Mouse (Mus musculus): ENCODE data around the gene Ell.

The Ell gene

GRCm38 (mm10) chr8:70506328-70507026, 32.8 kb upstream of the Ell start, which contains the start of gene Rex1bd:
Gene Rex1bd, minus strand, starts transcription at chr8:70506752.
- in situ Hi-C loops (cut with MboI, MseI), result loop anchor here (25.0 kb wide), 1 partner anchor 1156 kb away; the partner anchor contains the start of gene Unc13a

- in situ Hi-C loops (cut with MboI, MseI), result loop anchor here (25.0 kb wide), 1 partner anchor 1155 kb away; the partner anchor contains the start of gene Unc13a
Observed at GRCm38 (mm10) chr8:70507027-70507393, 32.2 kb upstream of the Ell start.

GRCm38 (mm10) chr8:70509281-70509952, 29.8 kb upstream of the Ell start:
- in situ Hi-C loops (cut with MboI, MseI), result loop anchor here (25.0 kb wide), 1 partner anchor 1153 kb away; the partner anchor contains the start of gene Unc13a

GRCm38 (mm10) chr8:70510228-70510915, 28.9 kb upstream of the Ell start, which contains the start of gene Uba52:
Gene Uba52, minus strand, starts transcription at chr8:70510801.
- in situ Hi-C loops (cut with MboI, MseI), result loop anchor here (25.0 kb wide), 1 partner anchor 1152 kb away; the partner anchor contains the start of gene Unc13a

GRCm38 (mm10) chr8:70511174-70511573, 28.1 kb upstream of the Ell start:
- in situ Hi-C loops (cut with MboI, MseI), result loop anchor here (25.0 kb wide), 1 partner anchor 1151 kb away; the partner anchor contains the start of gene Unc13a

- in situ Hi-C loops (cut with MboI, MseI), result loop anchor here (25.0 kb wide), 1 partner anchor 1151 kb away; the partner anchor contains the start of gene Unc13a
Observed at GRCm38 (mm10) chr8:70511770-70512169, 27.5 kb upstream of the Ell start.

- in situ Hi-C loops (cut with MboI, MseI), result loop anchor here (25.0 kb wide), 1 partner anchor 1150 kb away; the partner anchor contains the start of gene Unc13a
Observed at GRCm38 (mm10) chr8:70512253-70512903, 26.9 kb upstream of the Ell start.

GRCm38 (mm10) chr8:70513441-70513840, 25.8 kb upstream of the Ell start:
- in situ Hi-C loops (cut with MboI, MseI), result loop anchor here (25.0 kb wide), 1 partner anchor 1149 kb away; the partner anchor contains the start of gene Unc13a

- in situ Hi-C loops (cut with MboI, MseI), result loop anchor here (25.0 kb wide), 1 partner anchor 1144 kb away; the partner anchor contains the start of gene Unc13a
Observed at GRCm38 (mm10) chr8:70517940-70518643, 21.2 kb upstream of the Ell start.

- in situ Hi-C loops (cut with MboI, MseI), result loop anchor here (25.0 kb wide), 1 partner anchor 1143 kb away; the partner anchor contains the start of gene Unc13a
Observed at GRCm38 (mm10) chr8:70519043-70519442, 20.2 kb upstream of the Ell start.

- in situ Hi-C loops (cut with MboI, MseI), result loop anchor here (25.0 kb wide), 1 partner anchor 1143 kb away; the partner anchor contains the start of gene Unc13a
Observed at GRCm38 (mm10) chr8:70519606-70520005, 19.7 kb upstream of the Ell start.

- in situ Hi-C loops (cut with MboI, MseI), result loop anchor here (25.0 kb wide), 1 partner anchor 1140 kb away; the partner anchor contains the start of gene Unc13a
Observed at GRCm38 (mm10) chr8:70522592-70523403, 16.5 kb upstream of the Ell start.

GRCm38 (mm10) chr8:70527111-70527511, 12.1 kb upstream of the Ell start:
- in situ Hi-C loops (cut with MboI, MseI), result no loop called here

GRCm38 (mm10) chr8:70527512-70528181, 11.6 kb upstream of the Ell start, which contains the start of the genes Fkbp8 and Kxd1:
Gene Fkbp8, plus strand, starts transcription at chr8:70527724.
Gene Kxd1, minus strand, starts transcription at chr8:70527956.
- in situ Hi-C loops (cut with MboI, MseI), result no loop called here

GRCm38 (mm10) chr8:70528182-70528797, 11.0 kb upstream of the Ell start:
- in situ Hi-C loops (cut with MboI, MseI), result no loop called here

GRCm38 (mm10) chr8:70529299-70529698, 10.0 kb upstream of the Ell start:
- in situ Hi-C loops (cut with MboI, MseI), result no loop called here

- in situ Hi-C loops (cut with MboI, MseI), result no loop called here
Observed at GRCm38 (mm10) chr8:70529741-70530161, 9.5 kb upstream of the Ell start.

GRCm38 (mm10) chr8:70530314-70530713, 8.9 kb upstream of the Ell start:
- in situ Hi-C loops (cut with MboI, MseI), result no loop called here
